Mouse (Mus musculus) limb, embryonic 12.5 days (tissue): Measurements from ENCODE around the gene Prickle4. TPM values are rescaled to one million over a fixed set of nuclear protein-coding genes. Genes with fewer than 3 reads are reported as not detected.

Source experiments
- polyA plus RNA-seq: library from polyadenylated mRNA; unstranded; fragments of >200 nt; fragmentation: Nextera tagmentation; extraction: Ambion mirVana; gene quantifications from 2 replicates; pipeline ENCODE4 v1.2.1, GENCODE M21; 2016

Prickle4 gene
- polyA plus RNA-seq, 1 experiment from 2014 or later: not detected

Other genes starting within 250 kb of the Prickle4 start
- gene Taf8, start 192.4 kb downstream of the Prickle4 start, polyA plus RNA-seq: 39.0 and 40.3 TPM in 2 replicates
- 323 and 348 TPM in 2 replicates for gene Ccnd3, start 189.7 kb downstream of the Prickle4 start, polyA plus RNA-seq
- 28.3 and 28.4 TPM in 2 replicates for gene Bysl, start 83.2 kb downstream of the Prickle4 start, polyA plus RNA-seq
- gene Med20, start 83.2 kb downstream of the Prickle4 start, polyA plus RNA-seq: 47.8 and 48.9 TPM in 2 replicates
- gene Gm20517, start 83.1 kb downstream of the Prickle4 start, polyA plus RNA-seq: 2.3 and 2.6 TPM in 2 replicates
- 8.1 and 8.9 TPM in 2 replicates for gene Usp49, start 64.0 kb downstream of the Prickle4 start, polyA plus RNA-seq
- gene Tomm6, start 6.3 kb downstream of the Prickle4 start, polyA plus RNA-seq: 394 and 437 TPM in 2 replicates
- 8.9 TPM in 2 replicates for gene Frs3, start 5.7 kb downstream of the Prickle4 start, polyA plus RNA-seq
- 0.42 and 0.54 TPM in 2 replicates for gene Gm21981, start 281 bp downstream of the Prickle4 start, polyA plus RNA-seq
- not detected in 2 replicates for gene Pgc, start 32.1 kb upstream of the Prickle4 start, polyA plus RNA-seq
- gene Tfeb, start 42.3 kb upstream of the Prickle4 start, polyA plus RNA-seq: 8.6 and 8.8 TPM in 2 replicates
- gene Mdfi, start 140.0 kb upstream of the Prickle4 start, polyA plus RNA-seq: 32.1 and 44.7 TPM in 2 replicates
- gene Foxp4, start 229.9 kb upstream of the Prickle4 start, polyA plus RNA-seq: 35.1 and 41.5 TPM in 2 replicates